Mouse (Mus musculus) intestine, postnatal 0 days (tissue): ENCODE measurements around the gene Cd274. TPM values are rescaled to one million over a fixed set of nuclear protein-coding genes. Genes with fewer than 3 reads are reported as not detected.

Experiments used
- ATAC-seq: fragments of 200-750 bp; cut with Nextera tagmentation; 2 replicates; pipeline ENCODE4 v1.8.0; 2017; ENCODE audit warnings: mild to moderate bottlenecking, moderate TSS enrichment, moderate library complexity
- H3K27ac ChIP-seq: fragments of 300-500 bp; sonication (generic); 2 replicates; pipeline ENCODE4 v1.5.1; 2014; ENCODE audit warnings: mild to moderate bottlenecking, low read depth, low read length, moderate library complexity
- H3K27me3 ChIP-seq: fragments of 300-500 bp; sonication (generic); replicated peaks from 2 replicates; pipeline ENCODE4 v1.6.1; 2014; ENCODE audit warnings: low read length, mixed read lengths; ENCODE audit not compliant: control insufficient read depth, insufficient read depth
- H3K36me3 ChIP-seq: fragments of 300-500 bp; sonication (generic); 2 replicates; pipeline ENCODE4 v1.6.1; 2014; ENCODE audit warnings: mild to moderate bottlenecking, moderate library complexity; ENCODE audit not compliant: control insufficient read depth, insufficient read depth
- H3K4me1 ChIP-seq: fragments of 300-500 bp; sonication (generic); replicated peaks from 2 replicates; pipeline ENCODE4 v1.6.1; 2014; ENCODE audit warnings: antibody characterized with exemption, low read length, mixed read lengths; ENCODE audit not compliant: control insufficient read depth, insufficient read depth
- H3K4me2 ChIP-seq: fragments of 300-500 bp; sonication (generic); replicated peaks from 2 replicates; pipeline ENCODE4 v1.6.1; 2014; ENCODE audit warnings: low read depth, mild to moderate bottlenecking, moderate library complexity
- H3K4me3 ChIP-seq: fragments of 300-500 bp; sonication (generic); 2 replicates; pipeline ENCODE4 v1.5.1; 2014; ENCODE audit warnings: low read depth, low read length
- H3K9ac ChIP-seq: fragments of 300-500 bp; sonication (generic); 2 replicates; pipeline ENCODE4 v1.6.1; 2014; ENCODE audit warnings: mild to moderate bottlenecking, low read depth, low read length
- H3K9me3 ChIP-seq: fragments of 300-500 bp; sonication (generic); 2 replicates; pipeline ENCODE4 v1.6.1; 2016; ENCODE audit warnings: mixed run types; ENCODE audit not compliant: control insufficient read depth
- CTCF ChIP-seq: sonication (generic); IDR thresholded peaks from 2 replicates; pipeline ENCODE4 v1.5.1; 2016; ENCODE audit warnings: low read depth, mild to moderate bottlenecking, control low read depth, antibody characterized with exemption, moderate library complexity
- WGBS: fragments of 180-500 bp; shearing (Covaris S2); extraction: QIAGEN DNeasy Blood & Tissue Kit; methylation state at CpG from one replicate; pipeline ENCODE4 v1.1.7; 2014; 5-methylcytosine and 5-hydroxymethylcytosine counted together
- polyA plus RNA-seq: library from polyadenylated mRNA; unstranded; fragments of >200 nt; fragmentation: Nextera tagmentation; extraction: Ambion mirVana; gene quantifications from 2 replicates; pipeline ENCODE4 v1.2.1, GENCODE M21; 2015

Gene Cd274
- polyA plus RNA-seq, 1 experiment from 2014 or later, result 0.30 TPM

DNA sequence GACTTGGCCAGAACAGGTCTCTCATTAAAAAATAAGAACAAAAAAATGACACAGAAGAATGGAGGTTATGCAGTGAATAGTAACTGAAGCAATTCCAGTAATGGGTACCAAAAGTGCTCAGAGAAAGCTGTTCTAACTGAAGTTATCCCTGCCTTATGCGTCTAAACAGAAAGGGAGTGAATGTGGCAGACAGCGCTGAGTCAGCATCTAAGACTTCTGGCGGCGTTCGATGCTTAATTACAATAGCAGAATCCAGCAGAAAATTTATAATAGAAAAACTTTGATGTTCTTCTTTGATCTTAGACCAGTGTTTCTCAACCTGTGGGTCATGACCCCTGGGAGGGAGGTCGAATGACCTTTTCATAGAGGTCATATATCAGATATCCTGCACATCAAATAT, 21.6 kb upstream of the Cd274 start:
- Histone ChIP-seq H3K36me3 (peaks cover 12% of the 10 kb centered on the region), H3K4me1 (no peaks in the 10 kb centered on the region), H3K27me3 (no peaks in the 10 kb centered on the region), H3K4me3 (no peak overlapping the region), H3K9ac (no peak overlapping the region), H3K9me3 (no peaks in the 10 kb centered on the region), H3K27ac (no peak overlapping the region), H3K4me2 (no peak overlapping the region)
- 80% methylated on average over 6 of the region's 6 CpGs for WGBS
- no peak for ATAC-seq
- TF ChIP-seq CTCF, result no peak

DNA sequence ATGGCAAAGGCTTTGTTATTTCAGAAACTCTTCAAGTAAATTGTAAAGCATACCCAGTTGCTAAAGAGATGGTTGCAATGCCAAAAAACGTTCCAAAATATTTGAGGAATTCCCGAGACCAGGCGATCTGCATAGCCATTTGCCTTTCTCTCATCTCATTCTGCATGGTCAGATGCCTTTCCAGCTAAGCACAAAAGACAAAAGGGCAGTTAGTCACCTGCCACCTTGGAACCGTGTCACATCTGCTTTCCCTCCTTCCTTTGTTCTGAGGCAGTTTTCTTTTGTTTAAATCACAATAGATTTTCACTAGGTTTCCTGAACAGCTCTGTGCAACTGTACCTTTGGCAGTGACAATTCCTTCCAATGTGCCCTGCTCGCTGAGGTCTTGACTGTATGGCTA, 16.3 kb upstream of the Cd274 start:
- H3K36me3 ChIP-seq, result peaks cover 20% of the 10 kb centered on the region
- H3K9ac ChIP-seq, result no peak overlapping the region
- no peaks in the 10 kb centered on the region for H3K4me1 ChIP-seq
- TF ChIP-seq CTCF, result no peak
- H3K4me3 ChIP-seq, result no peak overlapping the region
- H3K27me3 ChIP-seq, result no peaks in the 10 kb centered on the region
- no peak overlapping the region for H3K4me2 ChIP-seq
- H3K27ac ChIP-seq, result no peak overlapping the region
- no peak for ATAC-seq
- WGBS, result 60% methylated on average over 5 of the region's 5 CpGs
- H3K9me3 ChIP-seq, result no peaks in the 10 kb centered on the region

DNA sequence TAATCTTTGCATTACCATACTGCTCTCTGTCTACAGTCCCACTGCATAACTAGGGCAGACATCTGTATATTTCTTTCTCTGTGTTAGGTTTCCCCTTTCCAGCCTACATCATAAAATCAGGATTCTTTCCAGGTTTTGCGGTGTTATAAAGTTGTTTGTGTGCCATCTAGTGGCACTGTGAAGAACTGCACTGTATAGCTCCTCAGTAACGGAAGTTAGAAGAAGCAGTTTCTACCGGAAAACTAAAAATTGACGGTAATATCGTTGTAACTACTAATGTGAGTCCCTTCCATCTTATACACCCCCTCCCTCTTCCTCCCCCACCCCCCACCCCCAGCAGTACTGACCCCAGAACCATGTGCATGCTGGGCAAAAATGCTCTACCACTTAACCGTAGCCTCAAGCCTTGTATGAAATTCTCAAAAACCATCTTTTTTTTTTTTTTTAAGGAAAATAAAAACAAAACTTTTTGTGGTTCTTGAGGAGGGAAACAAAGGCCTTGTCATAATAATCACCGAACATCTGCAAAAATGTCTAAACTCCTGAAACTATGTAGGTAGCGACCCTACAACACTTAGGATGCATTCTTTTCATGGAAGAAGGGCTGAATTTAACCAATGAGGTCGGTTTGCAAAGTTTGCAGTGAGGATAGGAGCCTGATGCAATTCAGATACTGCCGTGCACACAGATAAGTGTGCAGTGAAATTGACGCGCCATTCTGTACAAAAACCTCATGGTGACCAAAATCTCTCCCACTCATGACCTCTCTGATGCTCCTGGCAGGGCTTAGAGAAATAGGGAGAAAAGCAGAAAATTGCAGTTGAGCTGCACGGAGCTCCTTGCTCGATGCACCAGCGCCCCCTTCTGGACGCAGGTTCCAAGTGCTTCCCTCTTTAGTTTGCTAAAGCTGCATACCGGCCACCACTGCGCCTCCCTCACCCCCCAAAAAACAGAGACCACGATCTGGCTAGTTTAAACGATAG, 12.1 kb upstream of the Cd274 start:
- Histone ChIP-seq H3K27me3 (no peaks in the 10 kb centered on the region), H3K4me3 (peak overlapping the region; percentile 29), H3K27ac (no peak overlapping the region), H3K4me2 (peak overlapping the region; percentile 67), H3K9me3 (no peaks in the 10 kb centered on the region), H3K9ac (no peak overlapping the region), H3K4me1 (no peaks in the 10 kb centered on the region), H3K36me3 (peaks cover 29% of the 10 kb centered on the region)
- TF ChIP-seq CTCF, result peak; percentile 96
- 5% methylated on average over 20 of the region's 20 CpGs for WGBS
- peak; percentile 28 for ATAC-seq

- Histone ChIP-seq H3K4me1 (no peaks in the 10 kb centered on the region), H3K27ac (no peak overlapping the region), H3K4me3 (no peak overlapping the region), H3K9me3 (no peaks in the 10 kb centered on the region), H3K27me3 (no peaks in the 10 kb centered on the region), H3K9ac (no peak overlapping the region), H3K4me2 (no peak overlapping the region), H3K36me3 (peaks cover 21% of the 10 kb centered on the region)
- WGBS, result 77% methylated on average over 11 of the region's 11 CpGs
- TF ChIP-seq CTCF, result no peak
- ATAC-seq, result no peak
Observed at GRCm38 (mm10) chr19:29356281-29356680, 11.0 kb upstream of the Cd274 start.

DNA sequence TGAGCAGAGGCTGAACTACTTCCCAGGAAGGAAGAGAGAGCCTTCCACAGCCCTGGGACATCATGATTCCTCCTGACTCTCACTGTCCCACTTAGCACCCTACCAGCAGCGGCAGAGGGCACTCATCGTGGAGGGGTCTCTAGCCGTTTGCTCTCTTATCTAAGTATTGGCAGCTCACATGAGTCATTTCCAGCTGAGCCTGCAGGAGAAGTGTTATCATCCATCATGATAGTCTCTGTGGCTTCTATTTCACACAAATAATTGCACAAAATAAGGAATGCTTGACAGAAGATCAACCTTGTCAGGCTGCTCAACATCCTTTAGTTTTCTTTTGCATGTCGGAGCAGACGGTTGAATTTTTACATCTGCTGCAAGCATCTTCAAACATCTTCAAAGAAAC, 7.0 kb upstream of the Cd274 start:
- no peaks in the 10 kb centered on the region for H3K9me3 ChIP-seq
- no peak overlapping the region for H3K9ac ChIP-seq
- peaks cover 19% of the 10 kb centered on the region for H3K36me3 ChIP-seq
- no peak overlapping the region for H3K4me3 ChIP-seq
- no peak overlapping the region for H3K27ac ChIP-seq
- no peaks in the 10 kb centered on the region for H3K4me1 ChIP-seq
- H3K27me3 ChIP-seq, result no peaks in the 10 kb centered on the region
- WGBS, result 45% methylated on average over 5 of the region's 5 CpGs
- H3K4me2 ChIP-seq, result peak overlapping the region; percentile 94
- ATAC-seq, result no peak
- TF ChIP-seq CTCF, result no peak

GRCm38 (mm10) chr19:29361468-29362130, 5.7 kb upstream of the Cd274 start:
- no peaks in the 10 kb centered on the region for H3K9me3 ChIP-seq
- H3K27me3 ChIP-seq, result no peaks in the 10 kb centered on the region
- no peak for TF ChIP-seq CTCF
- H3K36me3 ChIP-seq, result peaks cover 19% of the 10 kb centered on the region
- no peaks in the 10 kb centered on the region for H3K4me1 ChIP-seq
- H3K9ac ChIP-seq, result peak overlapping the region; percentile 50
- ATAC-seq, result peak; percentile 97
- H3K27ac ChIP-seq, result peak overlapping the region; percentile 77
- peak overlapping the region; percentile 94 for H3K4me2 ChIP-seq
- peak overlapping the region; percentile 57 for H3K4me3 ChIP-seq
- 2% methylated on average over 33 of the region's 33 CpGs for WGBS
